Mouse (Mus musculus): ENCODE results near the gene Slc6a4. TPM values are rescaled to one million over a fixed set of nuclear protein-coding genes. Genes with fewer than 3 reads are reported as not detected.

The Slc6a4 gene
- polyA plus RNA-seq, 1 experiment from 2014 or later, result 5.0 TPM

GRCm38 (mm10) chr11:77006616-77007015 lies 8.2 kb downstream of the Slc6a4 start:
- ATAC-seq (ENCODE audit: low FRiP score, low TSS enrichment) (no peak), DNase-seq (no peak)
- H3K9ac ChIP-seq (replicated peaks; ENCODE audit: low read length), result no peak overlapping the region
- no peak overlapping the region for H3K4me3 ChIP-seq (replicated peaks; ENCODE audit: low read depth, low read length)
- no peaks in the 10 kb centered on the region for H3K4me1 ChIP-seq (ENCODE audit: control insufficient read depth, insufficient read depth, low read length)
- no peaks in the 10 kb centered on the region for H3K27me3 ChIP-seq (ENCODE audit: control insufficient read depth, insufficient read depth, low read length)
- H3K27ac ChIP-seq (replicated peaks; ENCODE audit: low read depth, low read length), result no peak overlapping the region
- no peaks in the 10 kb centered on the region for H3K36me3 ChIP-seq (ENCODE audit: control insufficient read depth, insufficient read depth, low read length)
- no peak overlapping the region for H3K4me2 ChIP-seq (ENCODE audit: low read length)
- 57% methylated on average over 6 of the region's 6 CpGs for WGBS
- no peaks in the 10 kb centered on the region for H3K9me3 ChIP-seq (ENCODE audit: control insufficient read depth, low read length)

- 82% methylated on average over 16 of the region's 16 CpGs for WGBS
Measured at GRCm38 (mm10) chr11:77009069-77010025, 10.9 kb downstream of the Slc6a4 start.

DNA sequence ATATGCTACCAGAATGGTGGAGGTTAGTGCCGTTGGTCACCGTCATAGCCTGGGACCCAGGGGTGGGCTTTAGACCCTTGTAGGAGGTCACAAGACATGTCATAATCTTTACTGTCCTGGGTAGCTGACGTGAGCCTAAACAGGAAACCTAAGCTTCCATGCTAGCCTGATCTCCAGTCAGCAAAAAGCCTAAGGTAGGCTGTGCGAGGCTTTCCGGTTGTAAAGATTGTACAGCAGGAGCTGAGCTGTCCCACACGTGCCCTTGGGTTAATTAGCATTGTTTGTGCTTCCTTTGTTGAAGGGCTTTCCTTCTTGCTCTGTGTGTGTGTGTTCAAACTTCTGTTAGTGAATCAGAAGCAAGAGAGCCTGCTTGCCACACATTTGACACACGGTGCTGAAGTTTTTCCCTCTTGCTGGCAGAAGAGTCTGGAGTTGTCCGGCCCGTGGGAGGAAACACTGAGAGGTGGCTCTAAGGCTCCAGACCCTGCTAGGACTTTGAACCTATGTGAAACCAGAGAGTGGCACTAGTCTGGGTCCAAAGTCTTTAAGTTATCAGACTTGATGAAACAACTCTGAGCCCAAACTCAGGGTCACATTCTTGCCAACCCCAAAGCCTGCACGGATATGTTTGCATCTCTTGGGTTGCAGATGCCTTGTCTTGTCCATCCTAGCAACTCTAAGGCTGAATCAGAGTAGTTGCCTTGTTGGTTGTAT lies 12.5 kb downstream of the Slc6a4 start:
- DNase-seq (no peak), ATAC-seq (ENCODE audit: low FRiP score, low TSS enrichment) (no peak)
- Histone ChIP-seq H3K36me3 (ENCODE audit: control insufficient read depth, insufficient read depth, low read length) (no peaks in the 10 kb centered on the region), H3K4me3 (replicated peaks; ENCODE audit: low read depth, low read length) (no peak overlapping the region), H3K4me1 (ENCODE audit: control insufficient read depth, insufficient read depth, low read length) (no peaks in the 10 kb centered on the region), H3K9me3 (ENCODE audit: control insufficient read depth, low read length) (no peaks in the 10 kb centered on the region), H3K27ac (replicated peaks; ENCODE audit: low read depth, low read length) (no peak overlapping the region), H3K27me3 (ENCODE audit: control insufficient read depth, insufficient read depth, low read length) (no peaks in the 10 kb centered on the region), H3K9ac (replicated peaks; ENCODE audit: low read length) (no peak overlapping the region), H3K4me2 (ENCODE audit: low read length) (no peak overlapping the region)
- WGBS, result 86% methylated on average over 10 of the region's 10 CpGs

More at GRCm38 (mm10) chr11:77009069-77010025, 10.9 kb downstream of the Slc6a4 start:
- no peaks in the 10 kb centered on the region for H3K9me3 ChIP-seq (ENCODE audit: control insufficient read depth, low read length)
- H3K4me1 ChIP-seq (ENCODE audit: control insufficient read depth, insufficient read depth, low read length), result no peaks in the 10 kb centered on the region
- no peak overlapping the region for H3K4me2 ChIP-seq (ENCODE audit: low read length)
- no peak overlapping the region for H3K4me3 ChIP-seq (replicated peaks; ENCODE audit: low read depth, low read length)
- no peak for ATAC-seq (ENCODE audit: low FRiP score, low TSS enrichment)
- no peaks in the 10 kb centered on the region for H3K27me3 ChIP-seq (ENCODE audit: control insufficient read depth, insufficient read depth, low read length)
- H3K36me3 ChIP-seq (ENCODE audit: control insufficient read depth, insufficient read depth, low read length), result no peaks in the 10 kb centered on the region
- H3K9ac ChIP-seq (replicated peaks; ENCODE audit: low read length), result no peak overlapping the region
- no peak for DNase-seq
- no peak overlapping the region for H3K27ac ChIP-seq (replicated peaks; ENCODE audit: low read depth, low read length)

GRCm38 (mm10) chr11:77018046-77018445 lies 19.6 kb downstream of the Slc6a4 start:
- 84% methylated on average over 11 of the region's 11 CpGs for WGBS
- no peak overlapping the region for H3K27ac ChIP-seq (replicated peaks; ENCODE audit: low read depth, low read length)
- no peak overlapping the region for H3K9ac ChIP-seq (replicated peaks; ENCODE audit: low read length)
- no peaks in the 10 kb centered on the region for H3K27me3 ChIP-seq (ENCODE audit: control insufficient read depth, insufficient read depth, low read length)
- no peak overlapping the region for H3K4me3 ChIP-seq (replicated peaks; ENCODE audit: low read depth, low read length)
- ATAC-seq (ENCODE audit: low FRiP score, low TSS enrichment), result no peak
- DNase-seq, result no peak
- H3K9me3 ChIP-seq (ENCODE audit: control insufficient read depth, low read length), result no peaks in the 10 kb centered on the region
- H3K36me3 ChIP-seq (ENCODE audit: control insufficient read depth, insufficient read depth, low read length), result no peaks in the 10 kb centered on the region
- H3K4me2 ChIP-seq (ENCODE audit: low read length), result no peak overlapping the region
- no peaks in the 10 kb centered on the region for H3K4me1 ChIP-seq (ENCODE audit: control insufficient read depth, insufficient read depth, low read length)

GRCm38 (mm10) chr11:77019539-77019938 lies 21.1 kb downstream of the Slc6a4 start:
- DNase-seq, result no peak
- H3K4me1 ChIP-seq (ENCODE audit: control insufficient read depth, insufficient read depth, low read length), result no peaks in the 10 kb centered on the region
- H3K9ac ChIP-seq (replicated peaks; ENCODE audit: low read length), result no peak overlapping the region
- 86% methylated on average over 8 of the region's 8 CpGs for WGBS
- no peak overlapping the region for H3K4me3 ChIP-seq (replicated peaks; ENCODE audit: low read depth, low read length)
- no peak overlapping the region for H3K27ac ChIP-seq (replicated peaks; ENCODE audit: low read depth, low read length)
- ATAC-seq (ENCODE audit: low FRiP score, low TSS enrichment), result no peak
- no peaks in the 10 kb centered on the region for H3K27me3 ChIP-seq (ENCODE audit: control insufficient read depth, insufficient read depth, low read length)
- no peaks in the 10 kb centered on the region for H3K9me3 ChIP-seq (ENCODE audit: control insufficient read depth, low read length)
- no peaks in the 10 kb centered on the region for H3K36me3 ChIP-seq (ENCODE audit: control insufficient read depth, insufficient read depth, low read length)
- H3K4me2 ChIP-seq (ENCODE audit: low read length), result no peak overlapping the region

GRCm38 (mm10) chr11:77021749-77022396 lies 23.5 kb downstream of the Slc6a4 start:
- Histone ChIP-seq H3K4me2 (ENCODE audit: low read length) (no peak overlapping the region), H3K9ac (replicated peaks; ENCODE audit: low read length) (no peak overlapping the region), H3K4me3 (replicated peaks; ENCODE audit: low read depth, low read length) (no peak overlapping the region), H3K36me3 (ENCODE audit: control insufficient read depth, insufficient read depth, low read length) (no peaks in the 10 kb centered on the region), H3K4me1 (ENCODE audit: control insufficient read depth, insufficient read depth, low read length) (no peaks in the 10 kb centered on the region), H3K27ac (replicated peaks; ENCODE audit: low read depth, low read length) (no peak overlapping the region), H3K9me3 (ENCODE audit: control insufficient read depth, low read length) (no peaks in the 10 kb centered on the region), H3K27me3 (ENCODE audit: control insufficient read depth, insufficient read depth, low read length) (no peaks in the 10 kb centered on the region)
- WGBS, result 77% methylated on average over 9 of the region's 9 CpGs
- ATAC-seq (ENCODE audit: low FRiP score, low TSS enrichment), result no peak
- DNase-seq, result no peak

DNA sequence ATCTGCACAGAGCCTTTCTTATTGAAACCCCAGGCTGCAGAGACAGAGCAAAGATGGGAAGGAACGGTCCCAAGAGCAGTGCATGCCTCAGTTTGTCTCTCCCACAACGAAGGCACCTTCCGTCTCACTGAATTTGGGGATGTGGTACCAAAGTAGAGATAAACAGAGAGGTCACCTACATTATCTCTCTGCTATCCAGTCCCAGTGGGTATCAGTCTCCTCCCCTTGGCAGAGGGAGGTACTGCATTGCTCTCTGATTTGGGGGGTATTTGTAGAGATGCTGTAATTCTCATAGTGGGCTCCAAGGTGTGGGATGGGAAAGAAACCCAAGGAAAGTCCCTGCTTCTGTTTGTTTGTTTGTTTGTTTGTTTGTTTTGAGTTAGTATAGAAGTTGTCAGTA lies 28.2 kb downstream of the Slc6a4 start:
- Histone ChIP-seq H3K36me3 (ENCODE audit: control insufficient read depth, insufficient read depth, low read length) (no peaks in the 10 kb centered on the region), H3K27me3 (ENCODE audit: control insufficient read depth, insufficient read depth, low read length) (no peaks in the 10 kb centered on the region), H3K4me1 (ENCODE audit: control insufficient read depth, insufficient read depth, low read length) (no peaks in the 10 kb centered on the region), H3K9ac (replicated peaks; ENCODE audit: low read length) (no peak overlapping the region), H3K4me3 (replicated peaks; ENCODE audit: low read depth, low read length) (no peak overlapping the region), H3K4me2 (ENCODE audit: low read length) (no peak overlapping the region), H3K9me3 (ENCODE audit: control insufficient read depth, low read length) (no peaks in the 10 kb centered on the region), H3K27ac (replicated peaks; ENCODE audit: low read depth, low read length) (no peak overlapping the region)
- 73% methylated on average over 3 of the region's 3 CpGs for WGBS
- DNase-seq, result no peak
- ATAC-seq (ENCODE audit: low FRiP score, low TSS enrichment), result no peak

- Histone ChIP-seq H3K27ac (replicated peaks; ENCODE audit: low read depth, low read length) (no peak overlapping the region), H3K4me1 (ENCODE audit: control insufficient read depth, insufficient read depth, low read length) (no peaks in the 10 kb centered on the region), H3K9me3 (ENCODE audit: control insufficient read depth, low read length) (no peaks in the 10 kb centered on the region), H3K4me2 (ENCODE audit: low read length) (no peak overlapping the region), H3K27me3 (ENCODE audit: control insufficient read depth, insufficient read depth, low read length) (no peaks in the 10 kb centered on the region), H3K36me3 (ENCODE audit: control insufficient read depth, insufficient read depth, low read length) (no peaks in the 10 kb centered on the region), H3K9ac (replicated peaks; ENCODE audit: low read length) (no peak overlapping the region), H3K4me3 (replicated peaks; ENCODE audit: low read depth, low read length) (no peak overlapping the region)
- DNase-seq (no peak), ATAC-seq (ENCODE audit: low FRiP score, low TSS enrichment) (no peak)
- WGBS, result 91% methylated on average over 3 of the region's 3 CpGs
Measured at GRCm38 (mm10) chr11:77028157-77028556, 29.8 kb downstream of the Slc6a4 start.
